Mouse (Mus musculus) stomach, postnatal 0 days (tissue): Measurements from ENCODE around the gene Nphp4.

Source experiments
- CTCF ChIP-seq: IDR thresholded peaks from 2 replicates; pipeline ENCODE4 v1.5.1; 2016; ENCODE audit warnings: antibody characterized with exemption, low read depth, mild to moderate bottlenecking, moderate library complexity
- EP300 ChIP-seq: optimal IDR thresholded peaks from 2 replicates; pipeline ENCODE3; 2016; ENCODE audit warnings: antibody characterized with exemption

GRCm38 (mm10) chr4:152454153-152454552 lies 22.4 kb upstream of the Nphp4 start:
- TF ChIP-seq CTCF = no peak
- TF ChIP-seq EP300 = no peak
